Mouse (Mus musculus) forebrain, embryonic 16.5 days (tissue): ENCODE data around the gene Fbxo28. TPM values are rescaled to one million over a fixed set of nuclear protein-coding genes. Genes with fewer than 3 reads are reported as not detected.

Source experiments
- ATAC-seq: fragments of 200-750 bp; cut with Nextera tagmentation; 2 replicates; pipeline ENCODE4 v1.8.0; 2017; ENCODE audit warnings: mild to moderate bottlenecking, moderate library complexity
- H3K27ac ChIP-seq: fragments of 300-500 bp; sonication (generic); 2 replicates; pipeline ENCODE4 v1.5.1; 2014; ENCODE audit warnings: low read length, control low read depth
- H3K27me3 ChIP-seq: fragments of 300-500 bp; sonication (generic); replicated peaks from 2 replicates; pipeline ENCODE4 v1.6.1; 2014; ENCODE audit warnings: low read length; ENCODE audit not compliant: control insufficient read depth, insufficient read depth
- H3K36me3 ChIP-seq: fragments of 300-500 bp; sonication (generic); 2 replicates; pipeline ENCODE4 v1.6.1; 2014; ENCODE audit not compliant: control insufficient read depth, insufficient read depth
- H3K4me1 ChIP-seq: fragments of 300-500 bp; sonication (generic); replicated peaks from 2 replicates; pipeline ENCODE4 v1.6.1; 2014; ENCODE audit warnings: low read length; ENCODE audit not compliant: control insufficient read depth, insufficient read depth
- H3K4me2 ChIP-seq: fragments of 300-500 bp; sonication (generic); 2 replicates; pipeline ENCODE4 v1.6.1; 2014; ENCODE audit warnings: mild to moderate bottlenecking, low read length, control low read depth
- H3K4me3 ChIP-seq: fragments of 300-500 bp; sonication (generic); replicated peaks from 2 replicates; pipeline ENCODE4 v1.5.1; 2014; ENCODE audit warnings: mild to moderate bottlenecking, low read length, control low read depth
- H3K9ac ChIP-seq: fragments of 300-500 bp; sonication (generic); replicated peaks from 2 replicates; pipeline ENCODE4 v1.6.1; 2014; ENCODE audit warnings: low read depth, low read length, control low read depth
- H3K9me3 ChIP-seq: fragments of 300-500 bp; sonication (generic); 2 replicates; pipeline ENCODE4 v1.6.1; 2016; ENCODE audit warnings: low read length; ENCODE audit not compliant: control insufficient read depth
- WGBS: fragments of 180-500 bp; shearing (Covaris S2); extraction: QIAGEN DNeasy Blood & Tissue Kit; methylation state at CpG from one replicate; pipeline ENCODE4 v1.1.7; 2014; 5-methylcytosine and 5-hydroxymethylcytosine counted together
- polyA plus RNA-seq: library from polyadenylated mRNA; unstranded; fragments of >200 nt; fragmentation: Nextera tagmentation; extraction: Ambion mirVana; gene quantifications from 2 replicates; pipeline ENCODE4 v1.2.1, GENCODE M21; 2015

Fbxo28 gene
- polyA plus RNA-seq, result 30.3 and 36.3 TPM in 2 replicates

- H3K9me3 ChIP-seq, result no peaks in the 10 kb centered on the region
- peak within 1 kb of the TSS; percentile 66 for H3K4me2 ChIP-seq
- ATAC-seq, result peak; percentile 98
- peak within 1 kb of the TSS; percentile 95 for H3K4me3 ChIP-seq
- H3K27ac ChIP-seq, result peak within 1 kb of the TSS; percentile 96
- WGBS, result under 1% methylated on average over 88 of the region's 93 CpGs
- peak within 1 kb of the TSS; percentile 98 for H3K9ac ChIP-seq
- H3K4me1 ChIP-seq, result peaks cover 25% of the 10 kb centered on the region
- H3K27me3 ChIP-seq, result no peaks in the 10 kb centered on the region
- no peaks in the 10 kb centered on the region for H3K36me3 ChIP-seq
Observed at GRCm38 (mm10) chr1:182340821-182341781, at the start of gene Fbxo28. Fbxo28 (minus strand) TSS chr1:182341629.

- Histone ChIP-seq H3K4me2 (no peak overlapping the region), H3K4me3 (no peak overlapping the region), H3K9ac (no peak overlapping the region), H3K36me3 (no peaks in the 10 kb centered on the region), H3K27me3 (no peaks in the 10 kb centered on the region), H3K27ac (no peak overlapping the region), H3K9me3 (no peaks in the 10 kb centered on the region), H3K4me1 (no peaks in the 10 kb centered on the region)
- ATAC-seq, result no peak
- WGBS, result 50% methylated on average over 4 of the region's 4 CpGs
Observed at GRCm38 (mm10) chr1:182388729-182389128, 47.3 kb upstream of the Fbxo28 start.

GRCm38 (mm10) chr1:182386449-182386848 lies 45.0 kb upstream of the Fbxo28 start:
- Histone ChIP-seq H3K9ac (no peak overlapping the region), H3K27me3 (no peaks in the 10 kb centered on the region), H3K4me2 (no peak overlapping the region), H3K27ac (no peak overlapping the region), H3K4me1 (no peaks in the 10 kb centered on the region), H3K36me3 (no peaks in the 10 kb centered on the region), H3K4me3 (no peak overlapping the region), H3K9me3 (no peaks in the 10 kb centered on the region)
- WGBS, result 91% methylated on average over 8 of the region's 8 CpGs
- no peak for ATAC-seq

GRCm38 (mm10) chr1:182383096-182383495 lies 41.7 kb upstream of the Fbxo28 start:
- H3K27me3 ChIP-seq, result no peaks in the 10 kb centered on the region
- H3K9ac ChIP-seq, result no peak overlapping the region
- no peaks in the 10 kb centered on the region for H3K36me3 ChIP-seq
- 10% methylated on average over 9 of the region's 9 CpGs for WGBS
- H3K4me2 ChIP-seq, result no peak overlapping the region
- H3K9me3 ChIP-seq, result no peaks in the 10 kb centered on the region
- no peaks in the 10 kb centered on the region for H3K4me1 ChIP-seq
- H3K4me3 ChIP-seq, result no peak overlapping the region
- H3K27ac ChIP-seq, result no peak overlapping the region
- no peak for ATAC-seq

GRCm38 (mm10) chr1:182381327-182381726 lies 39.9 kb upstream of the Fbxo28 start:
- no peak for ATAC-seq
- H3K27ac ChIP-seq, result no peak overlapping the region
- 90% methylated on average over 3 of the region's 3 CpGs for WGBS
- no peaks in the 10 kb centered on the region for H3K36me3 ChIP-seq
- no peak overlapping the region for H3K9ac ChIP-seq
- H3K4me1 ChIP-seq, result no peaks in the 10 kb centered on the region; the same call in 1 of the 2 replicates
- no peak overlapping the region for H3K4me3 ChIP-seq
- H3K4me2 ChIP-seq, result no peak overlapping the region
- no peaks in the 10 kb centered on the region for H3K27me3 ChIP-seq
- H3K9me3 ChIP-seq, result no peaks in the 10 kb centered on the region

- no peak overlapping the region for H3K9ac ChIP-seq
- no peaks in the 10 kb centered on the region for H3K9me3 ChIP-seq
- no peaks in the 10 kb centered on the region; the same call in 1 of the 2 replicates for H3K4me1 ChIP-seq
- 81% methylated on average over 7 of the region's 7 CpGs for WGBS
- no peaks in the 10 kb centered on the region for H3K36me3 ChIP-seq
- H3K4me2 ChIP-seq, result no peak overlapping the region
- no peak overlapping the region for H3K27ac ChIP-seq
- no peak for ATAC-seq
- H3K27me3 ChIP-seq, result no peaks in the 10 kb centered on the region
- H3K4me3 ChIP-seq, result no peak overlapping the region
Observed at GRCm38 (mm10) chr1:182380683-182381082, 39.3 kb upstream of the Fbxo28 start.

GRCm38 (mm10) chr1:182378876-182379275 lies 37.4 kb upstream of the Fbxo28 start:
- Histone ChIP-seq H3K27ac (no peak overlapping the region), H3K9me3 (no peaks in the 10 kb centered on the region), H3K4me2 (no peak overlapping the region), H3K36me3 (no peaks in the 10 kb centered on the region), H3K4me1 (no peaks in the 10 kb centered on the region; the same call in 1 of the 2 replicates), H3K27me3 (no peaks in the 10 kb centered on the region), H3K4me3 (no peak overlapping the region), H3K9ac (no peak overlapping the region)
- no peak for ATAC-seq
- 84% methylated on average over 7 of the region's 7 CpGs for WGBS

GRCm38 (mm10) chr1:182378205-182378835 lies 36.9 kb upstream of the Fbxo28 start:
- no peaks in the 10 kb centered on the region; the same call in 1 of the 2 replicates for H3K4me1 ChIP-seq
- H3K27me3 ChIP-seq, result no peaks in the 10 kb centered on the region
- no peaks in the 10 kb centered on the region for H3K36me3 ChIP-seq
- no peak for ATAC-seq
- no peak overlapping the region for H3K9ac ChIP-seq
- H3K4me2 ChIP-seq, result no peak overlapping the region
- no peak overlapping the region for H3K4me3 ChIP-seq
- no peak overlapping the region for H3K27ac ChIP-seq
- no peaks in the 10 kb centered on the region for H3K9me3 ChIP-seq
- WGBS, result 88% methylated on average over 11 of the region's 11 CpGs

GRCm38 (mm10) chr1:182377519-182377918 lies 36.1 kb upstream of the Fbxo28 start:
- H3K36me3 ChIP-seq, result no peaks in the 10 kb centered on the region
- H3K27me3 ChIP-seq, result no peaks in the 10 kb centered on the region
- no peak overlapping the region for H3K4me2 ChIP-seq
- H3K27ac ChIP-seq, result no peak overlapping the region
- H3K9ac ChIP-seq, result no peak overlapping the region
- no peaks in the 10 kb centered on the region for H3K9me3 ChIP-seq
- no peaks in the 10 kb centered on the region; the same call in 1 of the 2 replicates for H3K4me1 ChIP-seq
- no peak for ATAC-seq
- no peak overlapping the region for H3K4me3 ChIP-seq
- WGBS, result 73% methylated on average over 6 of the region's 6 CpGs
